Mouse (Mus musculus) olfactory bulb, adult 2 months (tissue): ENCODE measurements around the gene Spem2.

Experiments
- CTCF ChIP-seq: fragments of 200-500 bp; IDR thresholded peaks from 2 replicates; pipeline ENCODE4 v1.5.1; 2012; ENCODE audit warnings: low read depth, mild to moderate bottlenecking, low read length, moderate library complexity; ENCODE audit not compliant: insufficient read depth
- POLR2A ChIP-seq: fragments of 200-500 bp; IDR thresholded peaks from 2 replicates; pipeline ENCODE4 v1.6.1; 2012; ENCODE audit warnings: mild to moderate bottlenecking, low read depth, low read length, moderate library complexity; ENCODE audit not compliant: insufficient read depth

- no peak for TF ChIP-seq CTCF
- no peak for TF ChIP-seq POLR2A
Measured at GRCm38 (mm10) chr11:69767625-69767909, 50.7 kb downstream of the Spem2 start.
